Mouse (Mus musculus): Measurements from ENCODE around the gene Pdap1.
"Not testable (repeated sequence)": the region's sequence is repeated elsewhere in the genome, so short reads cannot be mapped to it uniquely, and the experiment has no call there.

Gene Pdap1

DNA sequence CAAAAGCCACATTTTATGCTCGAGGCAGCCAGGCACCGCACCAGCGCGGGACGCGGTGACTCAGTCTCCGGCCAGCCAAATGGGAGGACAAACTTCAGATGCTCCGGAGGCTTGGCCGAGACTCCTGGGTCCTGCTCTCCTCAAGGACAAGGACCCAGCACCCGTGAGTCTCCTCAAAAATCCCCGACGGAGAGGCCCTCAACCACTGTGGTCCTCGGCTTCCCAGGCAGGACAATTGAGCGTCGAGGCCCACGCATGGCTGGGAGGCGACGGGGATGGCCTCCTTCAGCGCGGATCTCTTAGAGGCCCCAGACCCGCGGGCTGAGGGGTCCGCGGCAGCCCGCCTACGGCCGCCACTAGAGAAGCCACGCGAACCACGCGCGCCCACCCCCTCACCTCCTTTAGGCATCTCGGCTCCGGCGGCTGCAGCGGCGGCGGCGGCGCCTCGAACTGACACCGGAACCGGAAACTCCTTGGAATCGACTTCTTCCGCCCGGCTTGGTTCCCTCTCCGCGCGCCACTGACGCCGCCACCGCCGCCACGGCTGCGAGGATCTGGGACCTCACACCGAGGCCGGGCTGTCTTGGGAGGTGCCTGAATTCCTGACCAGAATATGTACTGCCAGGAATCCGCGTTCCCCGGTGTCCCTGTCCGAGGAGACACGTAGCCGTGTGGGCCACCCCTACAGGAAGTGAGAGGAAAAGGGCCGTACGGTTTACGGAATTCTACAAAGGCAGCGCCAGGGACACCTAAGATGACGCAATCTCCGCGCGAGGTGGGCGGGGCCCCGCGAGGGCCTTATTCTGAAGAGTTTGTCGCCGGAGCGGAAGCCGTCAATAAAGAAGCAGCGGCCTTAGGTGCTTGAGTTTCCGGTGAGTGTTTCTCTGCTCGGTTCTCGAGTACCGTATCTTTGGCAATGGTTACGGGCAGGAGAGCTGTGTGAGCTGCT is at the start of gene Pdap1, which contains the start of gene Bud31:
TSS of gene Pdap1 (minus strand) at position 668 of the 949 bp plus-strand sequence.
TSS of gene Bud31 (plus strand) at position 792 of the 949 bp plus-strand sequence.
- DNase-seq (ENCODE audit: low read depth, low spot score) = peak; percentile 97

DNA sequence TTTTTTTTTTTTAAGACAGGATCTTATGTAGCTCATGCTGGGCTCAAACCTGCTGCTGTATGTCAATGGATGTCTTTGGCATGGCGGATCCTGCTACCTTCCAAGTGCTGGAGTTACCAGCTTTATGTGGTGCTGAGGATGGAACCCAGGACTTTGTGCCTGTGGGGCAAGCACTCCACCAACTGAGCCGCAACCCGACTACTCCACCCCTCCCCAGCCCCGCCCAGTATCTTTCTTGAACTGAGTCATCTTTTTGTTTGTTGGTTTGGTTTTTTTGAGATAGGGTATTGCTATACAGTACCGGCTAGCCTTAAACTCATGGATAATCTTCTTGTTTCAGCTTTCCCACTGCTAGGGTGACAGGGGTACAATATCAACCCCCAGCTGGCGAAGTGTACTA is 49.4 kb upstream of the Pdap1 start:
- DNase-seq (ENCODE audit: low read depth, low spot score) = no peak

DNA sequence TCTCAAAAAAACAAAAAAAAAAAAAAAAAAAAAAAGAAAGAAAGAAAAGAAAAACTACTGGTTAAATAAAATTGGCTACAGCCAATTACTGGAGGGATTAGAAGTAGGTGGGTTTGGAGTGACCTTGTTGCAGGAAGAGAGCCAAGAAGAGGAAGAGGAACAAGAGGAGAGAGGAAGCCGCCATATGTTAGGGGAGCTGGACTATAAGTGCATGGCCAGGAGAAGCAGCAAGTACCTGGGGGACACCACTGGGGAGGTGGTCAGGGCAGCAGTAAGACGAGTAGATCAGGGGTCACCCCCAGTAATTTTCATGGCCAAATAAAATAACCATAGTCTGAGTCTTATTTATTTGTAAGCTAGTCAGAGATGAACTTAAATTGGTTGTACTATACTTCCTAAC is 45.2 kb upstream of the Pdap1 start:
- DNase-seq (ENCODE audit: low read depth, low spot score) = no peak

DNA sequence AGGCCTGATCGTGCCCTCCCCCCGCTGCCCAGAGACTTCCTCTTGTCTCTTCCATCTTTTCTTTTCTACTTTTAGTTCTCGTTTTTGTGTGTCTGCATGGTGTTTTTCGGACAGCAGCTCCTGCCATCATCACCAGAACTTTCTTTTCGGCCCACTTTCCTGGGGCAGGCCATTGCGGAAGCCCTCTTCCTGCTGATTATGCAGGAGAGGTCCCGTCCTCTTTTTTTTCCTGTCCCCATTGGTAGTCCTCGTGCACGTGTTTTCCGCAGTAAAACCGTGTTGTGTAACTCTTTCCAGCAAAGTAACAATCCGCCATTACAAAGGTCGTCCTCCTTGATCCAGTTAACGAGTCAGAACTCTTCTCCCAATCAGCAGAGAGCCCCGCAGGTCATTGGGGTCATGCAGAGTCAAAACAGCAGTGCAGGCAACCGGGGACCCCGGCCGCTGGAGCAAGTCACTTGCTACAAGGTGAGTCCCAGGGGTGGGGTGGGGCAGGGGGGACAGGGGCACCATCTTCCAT is 38.5 kb upstream of the Pdap1 start:
- DNase-seq (ENCODE audit: low read depth, low spot score) = peak; percentile 21

DNA sequence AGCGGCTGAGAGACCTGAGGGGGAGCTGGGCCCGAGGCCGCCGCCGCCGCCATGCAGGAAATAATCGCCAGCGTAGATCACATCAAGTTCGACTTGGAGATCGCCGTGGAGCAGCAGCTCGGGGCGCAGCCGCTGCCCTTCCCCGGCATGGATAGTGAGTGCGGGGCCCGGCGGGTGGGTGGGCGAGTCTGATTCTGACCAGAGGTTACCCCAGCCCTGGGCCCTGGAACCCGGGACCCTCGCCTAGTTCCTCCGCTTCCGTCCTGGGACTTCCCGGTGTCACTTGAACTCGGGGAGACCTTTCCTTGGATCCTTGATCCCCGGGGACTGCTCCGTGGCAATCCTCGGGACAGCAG is 27.2 kb upstream of the Pdap1 start:
- DNase-seq (ENCODE audit: low read depth, low spot score) = no peak

DNA sequence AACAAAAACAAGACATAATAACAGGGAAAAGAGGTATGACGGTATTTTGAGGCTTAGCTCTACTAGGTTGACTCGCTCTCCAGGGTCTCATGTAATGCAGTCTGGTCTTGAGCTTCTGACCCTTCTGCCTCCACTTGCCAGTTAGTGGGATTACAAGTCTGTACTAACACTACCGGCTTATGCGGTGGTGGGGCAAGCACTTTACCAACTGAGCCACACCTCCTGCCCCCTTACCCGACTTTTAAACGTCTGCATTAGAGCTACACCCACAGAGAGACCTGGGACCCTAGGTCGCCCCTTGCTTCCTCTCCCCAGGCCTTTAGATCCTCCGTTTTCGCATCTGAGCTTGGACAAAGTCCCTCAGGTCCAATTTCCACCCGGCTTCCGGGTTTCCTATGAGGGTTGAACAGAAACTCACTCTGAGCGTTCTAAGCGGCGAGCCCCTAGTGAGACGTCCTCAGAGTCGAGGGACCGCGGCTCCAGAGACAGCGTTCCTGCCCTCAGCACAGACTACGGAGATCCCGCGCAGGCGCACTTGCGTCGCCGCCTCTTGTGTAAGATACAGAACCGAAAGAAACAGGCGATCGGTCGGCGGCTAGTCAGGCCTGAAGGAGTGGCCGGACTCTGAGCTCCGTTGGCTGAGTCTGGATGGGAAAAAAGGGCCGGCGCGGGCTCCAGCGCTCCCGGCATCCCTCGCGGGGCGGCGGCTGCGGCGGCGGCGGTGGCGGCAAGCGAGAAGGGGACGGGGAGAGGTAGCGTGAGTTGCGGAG is 26.7 kb upstream of the Pdap1 start, which contains the start of the genes Ptcd1 and Cpsf4:
TSS of gene Ptcd1 (minus strand) at position 573 of the 770 bp plus-strand sequence.
TSS of gene Cpsf4 (plus strand) at position 678 of the 770 bp plus-strand sequence.
- DNase-seq (ENCODE audit: low read depth, low spot score) = peak; percentile 100

DNA sequence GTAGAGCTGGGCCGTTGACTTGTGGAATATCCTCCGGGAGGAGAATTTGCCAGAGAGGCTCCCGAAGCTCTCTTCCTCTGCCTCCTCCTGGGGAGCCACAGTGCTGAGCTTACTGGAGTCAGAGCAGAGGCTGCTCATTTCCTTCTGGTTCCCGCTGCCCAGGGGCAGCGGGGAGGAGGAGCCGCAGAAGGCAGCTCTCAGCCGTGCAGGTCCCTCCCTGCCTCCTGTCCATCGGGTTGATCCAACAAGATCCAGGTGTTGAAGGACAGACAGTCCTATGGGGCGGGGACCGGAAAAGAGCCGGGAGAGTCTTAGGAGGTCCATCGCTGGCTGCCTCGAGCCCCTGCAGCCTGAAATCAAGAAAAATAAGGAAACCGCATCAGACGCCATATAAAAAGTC is 25.1 kb upstream of the Pdap1 start:
- no peak for DNase-seq (ENCODE audit: low read depth, low spot score)

DNA sequence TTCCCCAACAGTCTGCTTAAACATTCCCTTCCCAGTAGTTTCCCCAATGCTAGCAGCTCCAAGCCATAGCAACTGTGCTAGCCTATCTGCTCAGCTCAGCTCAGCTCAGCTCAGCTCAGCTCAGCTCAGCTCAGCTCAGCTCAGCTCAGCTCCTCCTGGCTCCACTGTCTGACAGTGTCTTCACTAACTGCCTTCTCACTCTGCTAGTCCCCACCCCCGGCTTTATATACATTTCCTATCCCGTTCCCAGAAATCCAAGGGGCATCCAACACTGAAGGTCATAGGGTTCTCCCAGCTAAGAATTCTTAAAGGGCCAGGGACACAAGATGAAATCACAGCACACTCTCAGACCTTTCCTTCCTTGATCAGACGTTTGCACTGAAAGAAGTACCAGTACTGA is 24.7 kb upstream of the Pdap1 start:
- DNase-seq (ENCODE audit: low read depth, low spot score) = peak; percentile 52

DNA sequence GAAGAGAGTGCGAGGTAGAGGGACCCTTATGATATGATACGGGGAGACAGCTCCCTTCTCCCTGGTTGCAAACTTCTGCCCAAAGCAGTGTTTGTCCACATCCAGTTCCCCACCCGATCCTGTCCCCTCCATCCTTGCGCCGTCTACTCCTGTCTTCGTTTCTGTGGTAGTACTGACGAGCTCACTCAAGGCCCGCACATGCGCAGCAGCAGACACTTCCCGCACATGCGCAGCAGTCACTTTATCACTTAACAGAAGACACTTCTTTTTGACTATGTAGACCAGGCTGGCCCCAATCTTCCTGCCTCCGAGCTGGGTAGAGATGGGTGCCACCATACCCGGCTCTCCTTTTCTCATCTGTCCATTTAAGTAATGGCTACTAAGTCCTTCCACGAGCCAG is 21.3 kb upstream of the Pdap1 start:
- DNase-seq (ENCODE audit: low read depth, low spot score) = no peak

DNA sequence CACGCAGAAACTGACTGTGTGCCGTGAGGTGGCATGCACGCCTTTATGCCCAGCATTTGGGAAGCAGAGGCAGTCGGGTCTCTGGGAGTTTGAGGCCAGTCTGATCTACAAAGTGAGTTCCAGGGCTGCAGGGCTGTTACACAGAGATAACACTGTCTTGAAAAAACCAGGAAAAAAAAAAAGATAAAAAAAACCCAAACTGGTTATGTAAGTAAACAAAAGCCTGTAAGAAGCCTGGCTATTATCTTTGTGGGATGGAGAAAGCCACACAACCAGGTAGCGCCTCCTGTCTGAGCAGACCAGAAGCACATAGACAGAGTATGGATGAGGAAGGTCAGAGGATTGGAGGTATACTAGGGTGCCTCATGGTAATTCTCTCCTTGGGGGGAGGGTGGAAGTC is 12.7 kb upstream of the Pdap1 start:
- no peak for DNase-seq (ENCODE audit: low read depth, low spot score)

DNA sequence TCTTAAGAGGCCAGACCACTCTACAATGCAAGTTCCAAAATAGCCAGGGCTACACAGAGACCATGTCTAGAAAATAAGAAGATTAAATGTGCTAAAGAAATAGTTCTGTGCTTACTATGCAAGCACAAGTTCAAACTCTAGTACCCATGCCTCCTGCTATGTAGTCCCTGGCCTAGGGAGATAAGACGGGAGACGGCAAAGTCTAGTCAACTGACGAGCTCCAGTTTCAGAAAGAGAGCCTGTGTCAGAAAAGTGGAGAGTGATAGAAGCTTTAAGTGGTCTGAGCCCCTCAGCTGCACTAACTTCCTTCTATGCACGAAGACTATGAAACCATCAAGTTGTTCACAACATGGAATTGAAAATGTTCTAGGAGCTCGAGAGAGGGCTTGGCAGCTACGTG is 9.3 kb upstream of the Pdap1 start:
- DNase-seq (ENCODE audit: low read depth, low spot score) = no peak

DNA sequence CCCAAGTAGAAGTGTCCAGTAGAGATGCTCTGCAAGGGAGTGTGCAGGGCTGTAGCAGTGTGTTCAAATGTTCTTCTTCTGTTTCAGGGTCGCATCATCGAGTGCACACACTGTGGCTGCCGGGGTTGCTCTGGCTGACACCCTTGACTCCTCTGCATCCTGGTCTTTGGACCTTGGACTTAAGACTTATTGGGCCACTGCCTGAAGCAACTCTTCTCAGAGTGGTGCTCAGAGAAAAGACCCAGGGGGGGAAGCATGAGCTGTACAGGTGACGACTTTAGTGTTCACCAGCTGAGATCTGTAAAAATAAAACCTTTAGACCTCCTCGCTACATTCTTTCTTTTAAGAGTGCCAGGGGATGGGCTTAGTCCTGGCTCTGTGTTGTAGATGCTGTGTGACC is 7.7 kb upstream of the Pdap1 start:
- DNase-seq (ENCODE audit: low read depth, low spot score) = no peak

DNA sequence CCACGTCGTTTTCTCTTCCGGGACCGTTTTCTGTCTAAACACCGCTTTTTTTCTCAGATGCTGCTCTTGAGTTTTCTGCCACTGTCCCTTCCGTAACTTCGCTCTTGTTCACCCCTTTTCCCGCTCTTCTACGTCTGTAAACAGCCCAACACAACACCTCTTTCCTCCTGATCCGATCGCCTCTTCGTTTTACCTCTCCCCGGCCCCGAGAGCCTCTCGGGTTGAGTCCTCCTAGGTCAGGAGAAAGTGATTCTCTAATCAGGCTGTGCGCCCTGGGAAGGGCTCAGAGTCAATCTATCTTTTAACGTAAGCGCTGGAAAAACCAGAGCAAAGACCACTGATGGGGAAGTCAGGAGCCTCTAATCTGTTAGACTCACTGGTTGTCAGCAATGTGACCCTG is 573 bp upstream of the Pdap1 start:
- DNase-seq (ENCODE audit: low read depth, low spot score) = no peak

DNA sequence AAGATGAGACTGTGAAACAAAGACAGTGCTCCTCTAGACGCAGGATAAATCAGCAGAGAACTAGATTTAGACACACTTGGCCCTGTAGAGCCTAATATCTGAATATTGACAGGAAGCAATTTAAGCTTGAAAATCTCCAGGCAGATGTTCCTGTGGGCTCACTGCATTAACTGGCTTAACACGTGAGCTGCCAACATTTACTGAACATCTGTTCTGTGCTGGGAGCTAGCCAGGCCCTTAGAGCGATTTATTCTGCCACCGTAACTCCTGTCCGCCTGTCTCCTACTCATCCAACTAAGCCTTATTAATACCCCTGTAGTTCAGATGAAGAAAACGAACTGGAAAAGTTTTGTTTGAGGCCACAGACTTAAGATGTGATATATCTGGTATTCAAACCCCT is 1.2 kb downstream of the Pdap1 start:
- DNase-seq (ENCODE audit: low read depth, low spot score) = no peak

DNA sequence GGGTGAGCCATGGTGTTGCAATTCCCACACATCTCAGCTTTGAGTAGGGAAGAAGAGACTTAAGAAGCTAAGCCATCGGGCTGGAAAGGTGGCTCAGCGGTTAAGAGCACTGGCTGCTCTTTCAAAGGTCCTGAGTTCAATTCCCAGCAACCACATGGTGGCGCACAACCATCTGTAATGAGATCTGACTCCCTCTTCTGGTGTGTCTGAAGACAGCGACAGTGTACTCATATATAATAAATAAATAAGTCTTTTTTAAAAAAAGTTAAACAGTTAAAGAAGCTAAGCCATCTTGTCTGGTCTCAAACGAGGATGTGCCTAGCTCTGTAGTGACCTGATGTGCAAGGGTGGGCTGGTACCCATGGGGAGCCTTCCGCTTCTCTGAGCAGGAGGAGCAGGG is 6.8 kb downstream of the Pdap1 start:
- not testable (repeated sequence) for DNase-seq (ENCODE audit: low read depth, low spot score)

DNA sequence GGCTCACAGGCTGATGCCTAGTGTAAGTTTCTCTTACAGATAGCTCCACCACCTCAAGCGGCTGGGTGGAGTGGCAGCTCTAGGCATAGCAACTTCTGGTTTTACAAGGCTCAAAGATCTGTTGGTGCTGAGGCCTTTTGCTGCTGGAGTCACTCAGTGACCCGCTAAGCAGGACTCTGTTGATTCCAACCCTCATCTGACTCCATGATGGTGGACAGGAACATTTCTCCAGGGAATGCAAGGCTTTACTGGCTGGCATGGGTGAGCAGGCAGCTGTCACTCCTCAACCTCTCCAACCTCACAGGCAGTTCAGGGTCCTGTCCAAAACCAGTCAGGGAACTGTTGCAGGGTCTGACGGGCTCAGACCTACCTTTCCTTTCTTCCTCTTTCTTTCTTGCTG is 9.0 kb downstream of the Pdap1 start:
- no peak for DNase-seq (ENCODE audit: low read depth, low spot score)

DNA sequence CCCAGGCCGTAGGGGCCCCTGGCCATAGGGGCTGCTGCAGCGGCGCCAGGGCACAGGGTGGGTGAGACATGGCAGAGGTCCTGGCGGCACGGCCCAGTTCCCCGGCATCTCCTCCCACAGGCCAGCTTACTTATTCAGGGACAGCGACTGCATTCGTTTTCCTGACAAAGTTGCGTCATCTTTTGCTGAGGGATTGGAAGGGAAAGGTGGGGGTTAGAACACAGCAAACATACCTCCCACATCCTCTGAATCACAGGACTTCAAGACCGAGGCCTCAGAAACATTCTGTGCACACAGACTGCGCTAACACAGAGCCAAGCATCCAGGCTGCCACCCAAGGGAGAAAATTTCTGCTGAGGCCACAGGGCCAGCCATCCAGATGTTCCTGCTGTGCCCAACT is 9.8 kb downstream of the Pdap1 start:
- DNase-seq (ENCODE audit: low read depth, low spot score) = peak; percentile 93

DNA sequence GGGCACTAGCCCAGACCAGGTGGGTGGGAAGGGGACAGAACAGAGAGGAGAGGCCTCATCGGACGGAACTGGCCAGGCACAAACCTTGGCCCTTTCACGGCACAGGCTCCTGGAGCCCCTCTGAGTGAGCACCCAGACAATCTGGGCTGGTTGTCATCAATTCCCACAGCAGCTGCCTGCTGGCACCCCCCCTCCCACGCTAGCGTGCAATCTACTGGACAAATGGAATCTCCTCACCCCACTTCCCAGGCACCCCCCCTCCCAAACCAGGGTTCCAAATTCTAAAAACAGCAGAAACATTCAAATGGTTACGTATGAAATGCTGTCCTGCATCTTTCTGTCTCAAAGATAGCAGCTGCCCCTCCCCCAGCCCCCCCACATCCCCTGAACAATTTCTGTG is 10.3 kb downstream of the Pdap1 start:
- not testable (repeated sequence) for DNase-seq (ENCODE audit: low read depth, low spot score)

DNA sequence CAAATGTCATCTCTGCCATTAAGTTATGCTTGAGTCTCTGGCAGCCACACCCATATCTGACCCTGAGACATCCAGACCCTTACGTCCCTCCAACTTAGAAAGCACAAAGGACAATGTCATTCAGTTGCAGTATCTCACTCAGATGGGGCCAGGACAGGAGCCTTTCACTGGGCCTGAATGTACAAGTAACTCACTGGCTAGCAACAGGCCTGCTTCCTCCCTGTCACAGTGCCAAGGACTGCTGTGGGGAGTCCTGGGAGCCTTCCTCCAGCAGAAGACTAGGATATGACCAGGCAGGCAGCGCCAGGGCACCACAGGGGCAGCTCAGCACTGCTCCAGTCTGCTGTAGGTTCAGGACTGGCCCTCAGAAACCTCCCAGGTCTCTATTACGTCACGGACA is 10.9 kb downstream of the Pdap1 start:
- DNase-seq (ENCODE audit: low read depth, low spot score) = peak; percentile 29

DNA sequence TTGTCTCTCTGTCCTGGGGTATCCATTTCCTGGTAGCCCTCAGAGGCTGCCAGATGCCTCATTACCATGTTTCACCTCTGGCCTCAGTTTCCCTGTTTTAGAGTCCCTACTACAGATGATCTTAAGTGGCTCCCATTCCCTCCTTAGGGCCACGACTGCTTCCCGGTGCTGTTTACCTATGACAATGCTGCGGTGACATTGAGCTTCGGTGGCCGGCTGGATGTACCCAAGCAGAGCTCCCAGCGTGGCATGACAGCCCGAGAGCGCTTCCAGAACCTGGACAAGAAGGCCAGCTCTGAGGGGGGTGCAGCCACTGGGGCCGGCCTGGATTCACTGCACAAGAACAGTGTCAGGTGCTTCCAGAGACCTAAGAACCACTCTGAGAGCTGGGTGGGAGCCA is 13.5 kb downstream of the Pdap1 start:
- DNase-seq (ENCODE audit: low read depth, low spot score) = no peak

DNA sequence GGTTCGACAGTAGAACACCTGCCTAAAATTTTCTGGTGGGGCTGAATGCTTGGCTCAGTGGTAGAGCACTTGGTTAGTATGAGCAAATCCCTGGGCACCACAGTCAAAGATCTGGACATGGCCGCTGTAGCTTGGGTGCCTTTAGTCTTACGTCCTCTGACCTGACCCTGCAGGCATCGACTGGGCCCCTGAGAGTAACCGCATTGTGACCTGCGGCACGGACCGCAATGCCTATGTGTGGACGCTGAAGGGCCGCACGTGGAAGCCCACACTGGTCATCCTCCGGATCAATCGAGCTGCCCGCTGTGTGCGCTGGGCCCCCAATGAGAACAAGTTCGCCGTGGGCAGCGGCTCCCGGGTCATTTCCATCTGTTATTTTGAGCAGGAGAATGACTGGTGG is 16.6 kb downstream of the Pdap1 start:
- no peak for DNase-seq (ENCODE audit: low read depth, low spot score)

DNA sequence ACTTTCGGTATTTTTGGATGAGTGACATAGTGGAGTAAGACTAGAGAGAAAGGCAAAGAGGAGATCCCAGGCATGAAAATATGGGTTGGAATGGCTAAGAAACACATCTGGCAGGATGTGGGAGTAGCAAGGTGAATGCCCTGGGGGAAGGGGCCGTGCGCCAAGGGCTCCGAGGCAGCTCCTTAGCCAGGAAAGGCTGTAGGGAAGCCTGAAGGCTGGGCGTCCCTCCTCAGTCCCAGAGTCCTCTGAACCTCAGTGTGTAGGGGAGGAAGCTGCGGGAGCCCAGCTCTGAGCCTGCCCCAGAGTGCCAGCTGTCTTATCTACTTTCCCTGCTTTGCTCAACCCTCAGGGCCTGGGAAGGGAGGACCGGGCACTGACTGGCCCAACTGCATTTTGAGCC is 19.1 kb downstream of the Pdap1 start:
- DNase-seq (ENCODE audit: low read depth, low spot score) = no peak
